Mouse (Mus musculus): Measurements from ENCODE around the gene Snta1.

Snta1 gene

GRCm38 (mm10) chr2:154419631-154420515 is 12.0 kb upstream of the Snta1 start:
- 71% methylated on average over 9 of the region's 9 CpGs for WGBS

- 93% methylated on average over 7 of the region's 7 CpGs for WGBS
Measured at GRCm38 (mm10) chr2:154418001-154418400, 10.1 kb upstream of the Snta1 start.

- WGBS: 18% methylated on average over 3 of the region's 3 CpGs
Measured at GRCm38 (mm10) chr2:154417107-154417506, 9.2 kb upstream of the Snta1 start.

- 70% methylated on average over 7 of the region's 7 CpGs for WGBS
Measured at GRCm38 (mm10) chr2:154412018-154412666, 4.2 kb upstream of the Snta1 start.

GRCm38 (mm10) chr2:154410355-154410754 is 2.5 kb upstream of the Snta1 start:
- WGBS: 41% methylated on average over 2 of the region's 2 CpGs

- 23% methylated on average over 11 of the region's 11 CpGs for WGBS
Measured at GRCm38 (mm10) chr2:154407063-154407642, 746 bp downstream of the Snta1 start.

- WGBS: 46% methylated on average over 5 of the region's 5 CpGs
Measured at GRCm38 (mm10) chr2:154405447-154405994, 2.4 kb downstream of the Snta1 start.

- WGBS: 39% methylated on average over 7 of the region's 7 CpGs
Measured at GRCm38 (mm10) chr2:154402811-154403210, 5.1 kb downstream of the Snta1 start.

- 41% methylated on average over 1 of the region's 1 CpGs for WGBS
Measured at GRCm38 (mm10) chr2:154401976-154402375, 5.9 kb downstream of the Snta1 start.

GRCm38 (mm10) chr2:154399325-154399724 is 8.6 kb downstream of the Snta1 start:
- 57% methylated on average over 2 of the region's 2 CpGs for WGBS

- 76% methylated on average over 7 of the region's 7 CpGs for WGBS
Measured at GRCm38 (mm10) chr2:154398267-154398666, 9.6 kb downstream of the Snta1 start.

- 83% methylated on average over 2 of the region's 2 CpGs for WGBS
Measured at GRCm38 (mm10) chr2:154396529-154396928, 11.4 kb downstream of the Snta1 start.

GRCm38 (mm10) chr2:154394602-154395001 is 13.3 kb downstream of the Snta1 start:
- whole genome bisulfite sequencing: 78% methylated on average over 3 of the region's 3 CpGs

GRCm38 (mm10) chr2:154390180-154390964 is 17.5 kb downstream of the Snta1 start:
- WGBS: 67% methylated on average over 11 of the region's 11 CpGs

GRCm38 (mm10) chr2:154379103-154379502 is 28.8 kb downstream of the Snta1 start:
- WGBS: 48% methylated on average over 7 of the region's 7 CpGs

GRCm38 (mm10) chr2:154374807-154375601 is 32.9 kb downstream of the Snta1 start:
- WGBS: 64% methylated on average over 6 of the region's 6 CpGs

GRCm38 (mm10) chr2:154373961-154374632 is 33.8 kb downstream of the Snta1 start:
- 55% methylated on average over 6 of the region's 6 CpGs for WGBS

GRCm38 (mm10) chr2:154372842-154373500 is 34.9 kb downstream of the Snta1 start, which contains the start of gene Cdk5rap1:
Gene Cdk5rap1, minus strand, starts transcription at chr2:154373010.
- 15% methylated on average over 9 of the region's 9 CpGs for WGBS

GRCm38 (mm10) chr2:154372151-154372829 is 35.6 kb downstream of the Snta1 start:
- WGBS: under 1% methylated on average over 42 of the region's 42 CpGs
